Mouse (Mus musculus) embryonic facial prominence, embryonic 14.5 days (tissue): ENCODE measurements at regions not wholly inside any gene's neighbourhood (a gene's known extent, or its start where the extent isn't known, plus 50 kb on each side); places are given as distances from the start of the nearest gene placed in this dataset.

ENCODE experiments used
- ATAC-seq: fragments of 200-750 bp; cut with Nextera tagmentation; 2 replicates; pipeline ENCODE4 v1.8.0; 2017; ENCODE audit warnings: low read depth, moderate number of reproducible peaks, moderate TSS enrichment
- DNase-seq: peaks from one replicate; pipeline ENCODE4 v3.0.0-alpha.2; 2015; ENCODE audit warnings: low spot score
- H3K27ac ChIP-seq: fragments of 300-500 bp; sonication (generic); replicated peaks from 2 replicates; pipeline ENCODE4 v1.5.1; 2014; ENCODE audit warnings: low read depth, mild to moderate bottlenecking, low read length, moderate library complexity
- H3K27me3 ChIP-seq: fragments of 300-500 bp; sonication (generic); replicated peaks from 2 replicates; pipeline ENCODE4 v1.6.1; 2014; ENCODE audit warnings: low read length; ENCODE audit not compliant: control insufficient read depth, insufficient read depth
- H3K36me3 ChIP-seq: fragments of 300-500 bp; sonication (generic); 2 replicates; pipeline ENCODE4 v1.6.1; 2014; ENCODE audit warnings: low read length, mixed read lengths; ENCODE audit not compliant: control insufficient read depth, insufficient read depth
- H3K4me1 ChIP-seq: fragments of 300-500 bp; sonication (generic); 2 replicates; pipeline ENCODE4 v1.6.1; 2014; ENCODE audit warnings: antibody characterized with exemption, low read length; ENCODE audit not compliant: control insufficient read depth, insufficient read depth
- H3K4me2 ChIP-seq: fragments of 300-500 bp; sonication (generic); 2 replicates; pipeline ENCODE4 v1.6.1; 2014; ENCODE audit warnings: low read depth, mild to moderate bottlenecking, low read length, moderate library complexity, mixed read lengths
- H3K4me3 ChIP-seq: fragments of 300-500 bp; sonication (generic); 2 replicates; pipeline ENCODE4 v1.5.1; 2014; ENCODE audit warnings: low read depth, mild to moderate bottlenecking, low read length
- H3K9ac ChIP-seq: fragments of 300-500 bp; sonication (generic); 2 replicates; pipeline ENCODE4 v1.6.1; 2014; ENCODE audit warnings: low read depth, mild to moderate bottlenecking, low read length, moderate library complexity, mixed read lengths
- H3K9me3 ChIP-seq: fragments of 300-500 bp; sonication (generic); 2 replicates; pipeline ENCODE4 v1.6.1; 2016; ENCODE audit warnings: low read length; ENCODE audit not compliant: control insufficient read depth
- WGBS: fragments of 180-500 bp; shearing (Covaris S2); extraction: QIAGEN DNeasy Blood & Tissue Kit; methylation state at CpG from one replicate; pipeline ENCODE4 v1.1.7; 2014; 5-methylcytosine and 5-hydroxymethylcytosine counted together

DNA sequence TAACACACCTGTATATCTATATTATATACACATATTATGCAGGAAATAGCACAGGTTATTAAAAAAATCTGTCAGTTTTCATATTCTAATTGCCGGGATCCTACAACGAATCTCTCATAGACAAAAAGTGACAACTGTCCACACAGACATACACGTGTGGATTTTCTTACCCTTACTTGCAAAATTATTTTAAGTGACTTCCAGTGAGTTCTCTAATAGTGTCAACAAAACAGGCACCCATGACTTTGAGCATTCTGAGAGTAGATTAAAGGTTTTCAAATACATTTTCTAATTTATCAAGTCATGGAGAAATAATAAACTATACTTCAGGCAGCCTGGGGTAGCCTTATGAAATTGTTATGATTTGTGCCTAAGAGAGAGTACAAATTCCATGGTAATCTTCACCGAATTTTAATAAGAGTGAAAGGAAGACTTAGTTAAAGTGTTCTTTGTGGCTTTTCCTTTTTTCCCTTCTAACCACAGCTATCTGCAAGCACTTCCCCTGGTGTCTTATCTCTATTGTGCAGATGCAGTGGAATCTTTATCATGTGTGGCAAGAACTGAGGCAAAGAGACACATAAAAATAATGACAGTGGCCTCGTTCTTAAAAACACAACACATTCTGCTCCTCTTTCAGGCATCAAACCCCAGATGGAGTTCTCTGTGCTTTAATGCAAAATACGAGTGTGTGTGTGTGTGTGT lies 373.8 kb upstream of the Slco3a1 start:
- no peak for DNase-seq
- ATAC-seq: no peak
- WGBS: 78% methylated on average over 6 of the region's 6 CpGs

DNA sequence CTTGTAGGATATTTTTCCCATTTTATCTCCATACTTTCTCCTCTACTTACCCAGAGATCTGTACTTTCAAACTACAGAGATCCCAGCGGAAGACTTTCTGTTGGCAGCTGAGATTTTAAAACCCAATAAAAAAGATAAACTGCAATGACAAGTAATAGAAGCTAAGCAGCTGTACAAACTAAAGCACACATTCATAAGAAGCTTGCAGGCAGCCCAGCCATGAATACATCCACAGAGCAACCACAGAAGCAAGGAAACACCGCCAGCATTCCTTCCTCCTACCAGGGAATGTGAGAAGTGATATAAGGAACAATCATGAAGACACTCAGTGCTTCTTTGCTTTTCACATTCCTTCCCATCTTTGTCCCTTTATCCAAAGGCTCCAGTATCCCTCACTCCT lies 372.1 kb upstream of the Slco3a1 start:
- Histone ChIP-seq H3K4me1 (no peaks in the 10 kb centered on the region), H3K4me2 (no peak overlapping the region), H3K4me3 (no peak overlapping the region), H3K27me3 (no peaks in the 10 kb centered on the region), H3K27ac (no peak overlapping the region), H3K9ac (no peak overlapping the region), H3K9me3 (no peaks in the 10 kb centered on the region), H3K36me3 (no peaks in the 10 kb centered on the region)
- ATAC-seq (no peak), DNase-seq (no peak)
- 57% methylated on average over 2 of the region's 2 CpGs for WGBS

More for the DNA sequence above, 373.8 kb upstream of the Slco3a1 start:
- no peak overlapping the region for H3K4me2 ChIP-seq
- no peaks in the 10 kb centered on the region for H3K36me3 ChIP-seq
- H3K4me1 ChIP-seq: no peaks in the 10 kb centered on the region
- no peak overlapping the region for H3K9ac ChIP-seq
- H3K9me3 ChIP-seq: no peaks in the 10 kb centered on the region
- H3K4me3 ChIP-seq: no peak overlapping the region
- no peaks in the 10 kb centered on the region for H3K27me3 ChIP-seq
- no peak overlapping the region for H3K27ac ChIP-seq

DNA sequence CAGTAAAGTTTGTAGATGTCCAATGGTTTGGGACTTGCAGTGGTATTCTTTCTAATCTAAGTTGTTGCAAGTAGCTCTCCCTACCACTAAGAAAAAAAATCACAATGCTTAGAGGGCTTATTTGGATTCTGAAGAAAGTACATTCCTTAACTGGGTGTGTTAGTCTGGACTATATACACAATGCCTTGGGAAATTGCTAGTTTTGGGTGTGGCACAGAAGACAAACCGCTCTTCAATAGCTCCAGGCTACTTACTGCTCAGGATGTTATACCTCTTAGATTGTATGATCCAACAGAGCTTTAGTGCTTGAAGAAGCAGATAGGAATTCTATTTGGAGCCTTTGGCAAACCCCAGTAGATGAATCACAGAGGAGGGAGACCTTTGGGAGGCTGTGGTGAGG lies 369.6 kb upstream of the Slco3a1 start:
- H3K27ac ChIP-seq: no peak overlapping the region
- no peak overlapping the region for H3K9ac ChIP-seq
- H3K4me2 ChIP-seq: no peak overlapping the region
- H3K27me3 ChIP-seq: no peaks in the 10 kb centered on the region
- H3K9me3 ChIP-seq: no peaks in the 10 kb centered on the region
- 71% methylated on average over 1 of the region's 1 CpGs for WGBS
- H3K4me1 ChIP-seq: no peaks in the 10 kb centered on the region
- no peak for DNase-seq
- H3K4me3 ChIP-seq: no peak overlapping the region
- no peak for ATAC-seq
- H3K36me3 ChIP-seq: no peaks in the 10 kb centered on the region

DNA sequence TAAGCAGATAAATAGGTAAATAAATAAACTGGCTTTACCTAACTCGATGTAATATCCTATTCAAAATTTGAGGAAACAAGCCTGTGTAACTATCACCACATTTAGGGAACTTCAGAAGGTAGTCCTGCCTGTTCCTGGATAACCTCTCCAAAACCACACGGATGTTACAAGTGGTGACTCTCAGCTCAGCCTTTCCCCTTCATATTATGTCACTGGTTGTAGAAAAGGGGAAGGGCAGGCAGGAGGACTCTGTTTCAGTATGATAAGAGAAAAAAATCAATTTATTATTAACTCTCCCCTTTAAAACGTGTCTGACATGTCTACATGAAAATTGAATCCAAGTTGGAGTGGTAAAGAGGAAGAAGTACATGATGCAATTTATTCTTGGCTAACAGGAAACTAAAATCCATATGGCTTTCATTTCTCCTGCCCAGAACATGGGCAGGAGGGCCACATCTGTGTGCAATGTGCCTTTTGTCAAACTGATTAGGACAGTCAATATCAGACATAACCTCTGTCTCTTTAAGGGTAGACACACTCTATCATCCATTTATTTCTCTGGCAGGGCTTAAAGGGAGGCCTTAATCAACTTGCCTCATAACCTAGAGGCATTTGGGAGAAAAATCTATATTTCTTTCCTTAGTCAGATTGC lies 353.9 kb upstream of the Slco3a1 start:
- no peak overlapping the region for H3K4me2 ChIP-seq
- H3K27ac ChIP-seq: no peak overlapping the region
- H3K4me1 ChIP-seq: no peaks in the 10 kb centered on the region
- H3K9ac ChIP-seq: no peak overlapping the region
- DNase-seq: peak; percentile 26
- 28% methylated on average over 3 of the region's 3 CpGs for WGBS
- peak; percentile 37; the same call in 1 of the 2 replicates for ATAC-seq
- no peaks in the 10 kb centered on the region for H3K36me3 ChIP-seq
- H3K4me3 ChIP-seq: no peak overlapping the region
- no peaks in the 10 kb centered on the region for H3K9me3 ChIP-seq
- no peaks in the 10 kb centered on the region for H3K27me3 ChIP-seq

DNA sequence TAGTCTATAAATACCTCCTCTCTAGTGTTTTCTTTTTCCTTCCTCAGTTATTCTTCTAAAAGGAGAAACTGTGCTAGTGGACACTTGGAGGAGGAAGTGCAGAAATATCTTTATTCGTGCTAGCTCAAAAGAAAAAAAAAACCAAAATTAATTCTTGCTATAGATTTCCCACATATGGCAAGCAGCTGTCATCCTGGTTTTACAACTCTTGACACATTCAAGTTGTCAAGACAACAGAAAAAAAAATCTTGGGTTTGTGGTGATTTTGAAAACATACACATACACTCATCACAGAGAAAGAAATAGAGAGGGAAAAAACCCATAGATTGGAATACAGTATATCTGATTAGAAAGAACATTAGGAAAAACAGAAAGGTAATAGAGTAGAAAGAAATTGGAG lies 352.8 kb upstream of the Slco3a1 start:
- no peaks in the 10 kb centered on the region for H3K36me3 ChIP-seq
- ATAC-seq: no peak
- H3K27ac ChIP-seq: no peak overlapping the region
- no peaks in the 10 kb centered on the region for H3K27me3 ChIP-seq
- WGBS: 24% methylated on average over 1 of the region's 1 CpGs
- peak; percentile 46 for DNase-seq
- H3K4me3 ChIP-seq: no peak overlapping the region
- no peaks in the 10 kb centered on the region for H3K9me3 ChIP-seq
- H3K4me1 ChIP-seq: no peaks in the 10 kb centered on the region
- H3K9ac ChIP-seq: no peak overlapping the region
- H3K4me2 ChIP-seq: no peak overlapping the region

DNA sequence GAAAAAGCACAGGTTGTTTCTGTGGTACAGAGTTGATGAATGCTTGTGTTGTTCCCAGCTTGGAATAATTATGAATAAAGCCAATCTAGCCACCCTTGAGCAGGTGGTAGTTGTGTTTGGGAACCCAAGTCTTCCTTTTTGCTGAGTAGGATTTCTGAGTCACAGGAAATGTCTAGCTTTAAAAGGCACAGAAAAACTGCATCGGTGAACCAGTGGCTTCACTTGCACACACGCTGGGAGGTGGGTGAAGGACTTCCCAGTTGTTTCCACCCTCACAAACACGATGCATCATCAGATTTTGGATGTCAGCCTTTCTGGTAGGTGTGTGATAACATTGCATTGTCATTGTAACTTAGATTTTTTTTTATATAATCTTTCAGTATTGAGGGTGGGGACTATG lies 322.9 kb upstream of the Slco3a1 start:
- Histone ChIP-seq H3K27me3 (no peaks in the 10 kb centered on the region), H3K4me1 (no peaks in the 10 kb centered on the region), H3K9me3 (no peaks in the 10 kb centered on the region), H3K9ac (no peak overlapping the region), H3K4me2 (no peak overlapping the region), H3K4me3 (no peak overlapping the region), H3K36me3 (no peaks in the 10 kb centered on the region), H3K27ac (no peak overlapping the region)
- ATAC-seq (no peak), DNase-seq (no peak)
- WGBS: 71% methylated on average over 3 of the region's 3 CpGs

DNA sequence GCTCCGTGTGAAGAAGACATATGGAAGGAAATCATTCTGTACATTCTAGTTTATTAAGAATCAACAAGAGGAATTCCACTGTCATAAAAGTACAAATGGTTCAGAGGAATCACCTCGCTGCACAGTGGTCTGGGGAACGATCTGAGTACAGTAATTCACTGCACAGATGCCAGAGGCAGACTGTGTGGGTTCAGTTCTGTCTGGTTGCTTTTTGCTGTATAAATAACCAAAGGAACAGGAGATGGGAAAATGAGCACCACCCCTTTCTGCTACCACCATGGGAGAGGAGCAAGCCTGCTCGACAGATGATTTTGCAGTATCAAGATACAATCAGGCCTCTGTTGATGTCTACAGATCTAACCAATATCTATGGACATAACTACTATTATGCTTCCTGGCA lies 322.1 kb upstream of the Slco3a1 start:
- ATAC-seq (no peak), DNase-seq (no peak)
- H3K9ac ChIP-seq: no peak overlapping the region
- H3K4me1 ChIP-seq: no peaks in the 10 kb centered on the region
- H3K4me2 ChIP-seq: no peak overlapping the region
- H3K4me3 ChIP-seq: no peak overlapping the region
- H3K9me3 ChIP-seq: no peaks in the 10 kb centered on the region
- 53% methylated on average over 4 of the region's 4 CpGs for WGBS
- no peaks in the 10 kb centered on the region for H3K36me3 ChIP-seq
- no peaks in the 10 kb centered on the region for H3K27me3 ChIP-seq
- no peak overlapping the region for H3K27ac ChIP-seq

DNA sequence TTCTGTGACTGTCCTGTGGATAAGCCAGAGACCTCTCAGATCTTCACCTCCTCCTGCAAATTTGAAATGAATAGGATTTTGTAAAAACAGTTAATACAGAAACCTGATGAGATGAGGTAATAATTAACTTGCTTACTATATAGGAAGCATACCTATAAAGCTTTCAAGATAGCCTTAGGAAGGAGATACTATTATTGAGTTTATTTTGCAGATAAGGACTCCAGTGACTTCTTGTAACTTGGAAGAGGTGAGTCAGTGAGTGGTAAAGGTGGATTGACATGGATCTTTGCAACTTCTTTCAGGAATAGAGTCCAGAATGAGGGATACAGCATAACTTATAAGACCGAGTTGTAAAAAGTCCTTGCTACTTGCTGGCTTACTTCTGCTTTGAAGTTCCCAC lies 315.7 kb upstream of the Slco3a1 start:
- WGBS: 91% methylated on average over 1 of the region's 1 CpGs
- Histone ChIP-seq H3K27ac (no peak overlapping the region), H3K36me3 (no peaks in the 10 kb centered on the region), H3K4me3 (no peak overlapping the region), H3K4me2 (no peak overlapping the region), H3K27me3 (no peaks in the 10 kb centered on the region), H3K4me1 (no peaks in the 10 kb centered on the region), H3K9me3 (no peaks in the 10 kb centered on the region), H3K9ac (no peak overlapping the region)
- DNase-seq: no peak
- no peak for ATAC-seq

DNA sequence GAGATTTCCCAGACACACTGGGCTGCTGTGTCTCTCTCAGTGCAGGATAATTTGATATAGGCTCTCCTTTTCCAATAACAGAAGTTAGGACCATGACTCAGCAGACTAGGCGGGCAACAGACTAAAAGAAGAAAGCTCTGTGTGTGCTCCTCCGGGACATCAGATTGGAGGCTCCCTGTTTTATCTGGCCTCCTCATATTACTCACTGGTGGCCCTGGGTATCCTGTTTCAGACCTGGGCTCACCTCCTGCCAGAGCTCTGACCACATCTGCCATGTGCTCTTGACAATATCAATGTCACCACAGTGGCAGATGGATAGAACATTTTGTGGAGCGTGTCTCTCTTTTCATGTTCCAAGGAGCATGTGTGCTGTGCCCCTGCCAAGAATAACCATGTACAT lies 308.1 kb upstream of the Slco3a1 start:
- Histone ChIP-seq H3K9ac (no peak overlapping the region), H3K27me3 (no peaks in the 10 kb centered on the region), H3K4me1 (no peaks in the 10 kb centered on the region), H3K36me3 (no peaks in the 10 kb centered on the region), H3K4me3 (no peak overlapping the region), H3K4me2 (no peak overlapping the region), H3K9me3 (no peaks in the 10 kb centered on the region), H3K27ac (no peak overlapping the region)
- DNase-seq (peak; percentile 72), ATAC-seq (peak; percentile 81)
- WGBS: 14% methylated on average over 3 of the region's 3 CpGs
